Mouse (Mus musculus) bone marrow macrophage, adult 2 months (primary cell): ENCODE data around the gene Sdk2.

Experiments
- CTCF ChIP-seq: IDR thresholded peaks from 2 replicates; pipeline ENCODE4 v1.5.1; 2012; ENCODE audit warnings: low read depth, mild to moderate bottlenecking, low read length, moderate library complexity
- POLR2A ChIP-seq: IDR thresholded peaks from 2 replicates; pipeline ENCODE4 v1.6.1; 2012; ENCODE audit warnings: mild to moderate bottlenecking, low read depth, low read length, borderline replicate concordance

GRCm38 (mm10) chr11:113727992-113728391 is 338.9 kb downstream of the Sdk2 start:
- TF ChIP-seq POLR2A (no peak), CTCF (no peak)
